Mouse (Mus musculus) neural tube, embryonic 11.5 days (tissue): Measurements from ENCODE around the gene Ston2. TPM values are rescaled to one million over a fixed set of nuclear protein-coding genes. Genes with fewer than 3 reads are reported as not detected.
A peak's percentile ranks its signal among the peaks of the same experiment; 100 is the strongest.
"Not testable (repeated sequence)": the region's sequence is repeated elsewhere in the genome, so short reads cannot be mapped to it uniquely, and the experiment has no call there.

Experiments
- ATAC-seq: fragments of 200-750 bp; cut with Nextera tagmentation; 2 replicates; pipeline ENCODE4 v1.8.0; 2017; ENCODE audit warnings: moderate number of reproducible peaks, mild to moderate bottlenecking, moderate TSS enrichment, moderate library complexity; ENCODE audit not compliant: insufficient read depth, low FRiP score, low TSS enrichment
- DNase-seq: peaks from one replicate; pipeline ENCODE4 v3.0.0-alpha.2; 2015; ENCODE audit warnings: low spot score
- H3K27ac ChIP-seq: fragments of 300-500 bp; sonication (generic); 2 replicates; pipeline ENCODE4 v1.5.1; 2014; ENCODE audit warnings: low read depth, mild to moderate bottlenecking, low read length
- H3K27me3 ChIP-seq: fragments of 300-500 bp; sonication (generic); 2 replicates; pipeline ENCODE4 v1.6.1; 2014; ENCODE audit warnings: mild to moderate bottlenecking, low read length, mixed read lengths; ENCODE audit not compliant: control insufficient read depth, insufficient read depth
- H3K36me3 ChIP-seq: fragments of 300-500 bp; sonication (generic); 2 replicates; pipeline ENCODE4 v1.6.1; 2014; ENCODE audit warnings: mild to moderate bottlenecking, low read length, moderate library complexity, mixed read lengths; ENCODE audit not compliant: control insufficient read depth, insufficient read depth
- H3K4me1 ChIP-seq: fragments of 300-500 bp; sonication (generic); 2 replicates; pipeline ENCODE4 v1.6.1; 2014; ENCODE audit warnings: low read length, mixed read lengths; ENCODE audit not compliant: control insufficient read depth, insufficient read depth
- H3K4me2 ChIP-seq: fragments of 300-500 bp; sonication (generic); 2 replicates; pipeline ENCODE4 v1.6.1; 2014; ENCODE audit warnings: low read depth, mild to moderate bottlenecking, moderate library complexity
- H3K4me3 ChIP-seq: fragments of 300-500 bp; sonication (generic); 2 replicates; pipeline ENCODE4 v1.5.1; 2014; ENCODE audit warnings: low read depth, low read length
- H3K9ac ChIP-seq: fragments of 300-500 bp; sonication (generic); 2 replicates; pipeline ENCODE4 v1.6.1; 2014; ENCODE audit warnings: mild to moderate bottlenecking, low read length
- H3K9me3 ChIP-seq: fragments of 300-500 bp; sonication (generic); 2 replicates; pipeline ENCODE4 v1.6.1; 2016; ENCODE audit warnings: low read length; ENCODE audit not compliant: control insufficient read depth
- WGBS: fragments of 180-500 bp; shearing (Covaris S2); extraction: QIAGEN DNeasy Blood & Tissue Kit; methylation state at CpG from one replicate; pipeline ENCODE4 v1.1.7; 2014; 5-methylcytosine and 5-hydroxymethylcytosine counted together
- microRNA-seq: library from miRNA; unstranded; fragments of <30 nt; microRNA quantifications from one replicate; pipeline ENCODE4, GENCODE M21; 2016
- polyA plus RNA-seq: library from polyadenylated mRNA; unstranded; fragments of >200 nt; fragmentation: Nextera tagmentation; extraction: Ambion mirVana; gene quantifications from 2 replicates; pipeline ENCODE4 v1.2.1, GENCODE M21; 2014

Gene Ston2
- polyA plus RNA-seq, 1 experiment from 2014 or later, result 7.3 TPM

- Histone ChIP-seq H3K4me2 (peak overlapping the region; percentile 47), H3K4me1 (peaks cover 15% of the 10 kb centered on the region), H3K27me3 (no peaks in the 10 kb centered on the region), H3K36me3 (peaks cover 6% of the 10 kb centered on the region), H3K9ac (no peak overlapping the region), H3K9me3 (no peaks in the 10 kb centered on the region), H3K4me3 (peak overlapping the region; percentile 69), H3K27ac (no peak overlapping the region)
- 58% methylated on average over 3 of the region's 3 CpGs for WGBS
- ATAC-seq, result no peak
- DNase-seq, result no peak
Measured at GRCm38 (mm10) chr12:91587077-91587476, 201.1 kb downstream of the Ston2 start.

- H3K9me3 ChIP-seq, H3K27me3 ChIP-seq, DNase-seq, H3K4me2 ChIP-seq, H3K9ac ChIP-seq, ATAC-seq, H3K4me3 ChIP-seq, H3K27ac ChIP-seq, H3K36me3 ChIP-seq: not testable (repeated sequence)
- peaks cover 11% of the 10 kb centered on the region for H3K4me1 ChIP-seq
- WGBS, result 93% methylated on average over 4 of the region's 4 CpGs
Measured at GRCm38 (mm10) chr12:91585815-91586214, 202.4 kb downstream of the Ston2 start.

- no peak for ATAC-seq
- H3K9me3 ChIP-seq, result no peaks in the 10 kb centered on the region
- no peak for DNase-seq
- no peak overlapping the region for H3K4me3 ChIP-seq
- H3K4me2 ChIP-seq, result no peak overlapping the region
- no peak overlapping the region for H3K27ac ChIP-seq
- no peak overlapping the region for H3K9ac ChIP-seq
- WGBS, result 95% methylated on average over 3 of the region's 3 CpGs
- H3K4me1 ChIP-seq, result peaks cover 9% of the 10 kb centered on the region
- no peaks in the 10 kb centered on the region for H3K27me3 ChIP-seq
- peaks cover 6% of the 10 kb centered on the region for H3K36me3 ChIP-seq
Measured at GRCm38 (mm10) chr12:91585206-91585605, 203.0 kb downstream of the Ston2 start.

- Histone ChIP-seq H3K27me3 (no peaks in the 10 kb centered on the region), H3K4me1 (peaks cover 9% of the 10 kb centered on the region), H3K9me3 (no peaks in the 10 kb centered on the region), H3K36me3 (peaks cover 6% of the 10 kb centered on the region), H3K4me2 (no peak overlapping the region), H3K9ac (no peak overlapping the region), H3K4me3 (no peak overlapping the region), H3K27ac (no peak overlapping the region)
- 50% methylated on average over 6 of the region's 6 CpGs for WGBS
- ATAC-seq (no peak), DNase-seq (no peak)
Measured at GRCm38 (mm10) chr12:91583409-91583808, 204.8 kb downstream of the Ston2 start.

Small RNA genes lying within 50 kb of the gene (microRNA-seq; reads per million reads assigned to microRNA genes)
- gene Gm22015, result not detected

Other genes starting within 250 kb of the Ston2 start
- 54.1 and 59.7 TPM in 2 replicates for gene Gtf2a1, start 197.9 kb downstream of the Ston2 start, polyA plus RNA-seq
- 92.1 and 98.1 TPM in 2 replicates for gene Sel1l, start 60.8 kb upstream of the Ston2 start, polyA plus RNA-seq